Mouse (Mus musculus) embryonic stem cell, embryonic (primary cell): ENCODE measurements at regions not wholly inside any gene's neighbourhood (a gene's known extent, or its start where the extent isn't known, plus 50 kb on each side); places are given as distances from the start of the nearest gene placed in this dataset.

Experiments
- CTCF ChIA-PET, 4 experiments: fragments of 300-600 bp in 2 of 4; fragments of 350-600 bp in 2 of 4; sonication (Branson Sonifier 250); formaldehyde crosslinking; loops; one replicate each; lab custom pipeline; 2022; ENCODE audit warnings: inconsistent platforms in 2 of 4; lab: Charles Lee
- POLR2A ChIA-PET, 4 experiments: fragments of 300-600 bp in 2 of 4; fragments of 350-600 bp in 2 of 4; sonication (Branson Sonifier 250); formaldehyde crosslinking; loops; one replicate each; lab custom pipeline; 2022; ENCODE audit warnings: antibody characterized with exemption in 4 of 4, inconsistent platforms in 1 of 4; lab: Charles Lee

DNA sequence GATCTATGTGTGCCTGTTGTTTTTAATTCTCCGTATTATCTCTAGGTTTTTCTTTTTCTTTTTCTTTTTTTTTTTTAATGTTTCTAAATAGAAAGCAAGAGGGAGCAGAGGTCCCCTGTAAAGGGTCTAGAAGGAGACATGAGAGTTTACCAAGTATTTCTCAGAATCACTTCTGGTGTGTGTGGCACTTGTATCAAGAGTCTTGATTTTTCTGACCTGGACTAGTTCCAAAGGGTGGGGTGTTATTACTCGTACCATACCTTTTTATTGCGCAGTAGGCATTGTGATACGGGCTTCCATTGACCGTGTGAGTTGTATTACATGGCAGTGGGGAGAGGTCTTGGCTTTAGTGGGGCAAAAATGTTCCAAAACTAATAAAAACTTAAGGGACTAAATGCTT, 63.2 kb upstream of the Bmp6 start:
- ChIA-PET POLR2A (no interaction called here), CTCF (no interaction called here)

DNA sequence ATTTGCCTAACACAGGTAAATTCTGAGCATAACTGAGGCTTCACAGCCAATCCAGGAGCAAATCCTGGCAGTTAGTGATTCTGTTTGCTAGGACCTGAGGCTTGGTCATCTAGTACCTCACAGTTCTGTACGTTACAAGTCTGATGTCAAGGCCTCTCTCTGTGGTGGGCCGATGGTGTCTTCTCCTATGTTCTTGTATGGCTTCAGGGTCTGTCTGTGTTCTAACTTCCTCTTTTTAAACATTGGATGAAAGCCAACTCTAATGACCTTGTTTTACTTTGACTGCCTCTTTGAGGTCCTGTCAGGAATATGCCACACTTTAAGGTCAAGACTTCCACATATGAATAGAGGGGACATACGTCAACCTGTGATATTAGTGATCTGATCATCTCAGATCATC, 56.9 kb upstream of the Bmp6 start:
- ChIA-PET POLR2A (no interaction called here), CTCF (no interaction called here)

DNA sequence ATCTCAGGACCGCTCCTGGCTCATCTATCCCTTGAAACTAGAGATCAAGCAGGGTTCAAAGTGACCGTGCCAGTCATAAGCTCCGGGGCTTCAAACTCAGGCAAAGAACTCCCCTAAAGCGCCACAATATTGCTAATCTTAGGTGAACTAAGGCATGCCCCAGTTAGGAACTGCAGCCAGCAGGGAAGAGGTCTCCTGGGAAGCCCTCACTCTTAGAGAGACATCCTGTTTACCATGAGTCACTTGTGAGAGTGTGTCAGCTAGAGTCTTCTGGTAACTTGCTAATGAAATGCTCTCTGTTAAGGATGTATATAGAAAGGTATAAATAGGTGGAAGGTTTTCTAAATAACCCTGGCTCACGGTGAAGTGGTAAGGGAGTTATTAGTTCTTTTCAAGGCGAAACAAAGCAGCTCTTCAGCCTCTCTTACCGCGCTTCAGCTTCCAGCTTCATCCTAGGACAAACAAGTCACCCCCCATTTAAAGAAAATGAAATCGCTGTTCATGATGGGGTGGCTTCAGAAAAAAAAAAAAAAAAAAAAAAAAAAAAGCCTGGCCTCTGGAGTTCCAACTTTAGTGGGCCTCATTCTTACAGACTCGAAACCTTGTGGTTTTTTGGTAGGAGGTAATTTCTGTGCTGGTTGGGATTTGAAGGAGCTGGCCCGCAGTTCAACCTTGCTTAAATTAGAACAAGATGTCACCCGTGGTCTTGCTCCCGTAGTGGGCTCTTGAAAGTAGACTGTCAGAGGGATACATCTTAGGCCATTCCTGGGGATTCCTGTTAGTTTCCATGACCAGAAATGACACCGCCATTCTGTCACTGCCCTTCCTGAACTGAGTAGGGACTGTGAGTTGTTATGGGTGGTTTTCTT, 56.1 kb upstream of the Bmp6 start:
- ChIA-PET POLR2A (interaction anchor here in 2 of 4 experiments (0.5 to 0.7 kb wide), 2 partner anchors 13 to 241 kb away, joined by 4 read pairs; no protein-coding TSS in a partner anchor), CTCF (no interaction called here)

DNA sequence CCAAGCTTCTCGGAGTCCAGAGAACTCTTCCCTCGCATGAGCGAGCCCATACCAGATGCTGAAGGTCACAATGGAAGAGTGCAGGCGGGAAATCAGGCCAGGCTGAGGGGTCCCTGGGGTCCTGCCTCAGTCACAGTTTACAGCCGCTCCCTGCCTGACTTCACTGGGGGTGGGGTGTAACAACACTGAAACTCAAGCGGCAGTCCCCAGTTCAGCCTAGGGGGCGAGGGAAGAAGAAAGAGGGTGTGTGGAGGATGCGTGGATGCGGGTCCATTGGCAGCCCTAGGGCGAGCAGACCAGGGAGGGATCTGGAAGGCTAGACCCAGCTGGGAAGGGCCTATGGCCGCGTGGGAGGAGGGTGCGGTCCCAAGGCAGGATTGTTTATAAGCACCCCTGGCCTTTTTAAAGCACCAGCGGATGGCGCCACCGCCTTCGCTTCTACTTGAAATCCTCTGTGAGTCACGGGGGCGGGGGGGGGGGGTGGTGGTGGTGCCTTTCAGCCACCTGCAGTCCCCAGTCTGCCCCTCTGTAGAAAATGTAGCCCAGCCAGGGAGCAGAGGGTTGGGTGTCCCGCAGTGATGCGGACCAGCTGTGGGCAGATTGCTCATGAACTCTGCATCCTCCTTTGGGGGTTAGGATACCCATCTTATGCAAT, 54.5 kb upstream of the Bmp6 start:
- POLR2A ChIA-PET, result interaction anchor here in 3 of 4 experiments (0.6 to 1.2 kb wide), 5 partner anchors 8 to 1209 kb away, joined by 3 to 5 read pairs (median 4); partner anchors contain the start of gene Snrnp48 (in 1 of the 3)
- CTCF ChIA-PET, result interaction anchor here in 2 of 4 experiments (0.5 to 1.1 kb wide), 5 partner anchors 22 to 557 kb away, joined by 3 to 6 read pairs (median 4); no protein-coding TSS in a partner anchor

DNA sequence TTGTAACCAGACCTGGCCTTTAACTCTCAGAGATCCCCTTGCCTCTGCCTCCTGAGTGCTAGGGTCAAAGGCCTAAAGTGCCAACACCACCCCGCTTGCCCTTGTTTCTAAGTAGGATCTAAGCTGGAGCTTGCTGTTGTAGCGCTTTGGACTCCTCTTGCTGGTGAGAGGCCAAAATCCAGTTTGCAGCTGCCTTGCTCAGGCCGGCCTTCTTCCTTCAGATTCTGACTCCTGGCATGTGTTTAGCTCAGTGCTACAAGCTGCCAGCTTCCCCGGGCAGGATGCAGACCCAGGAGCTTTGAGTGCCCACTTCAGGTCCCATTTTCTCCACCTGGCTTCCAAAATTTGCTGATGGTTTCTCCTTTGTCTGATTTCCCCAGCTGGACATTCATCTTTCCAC, 53.4 kb upstream of the Bmp6 start:
- CTCF ChIA-PET, result no interaction called here
- POLR2A ChIA-PET, result interaction anchor here in 1 of 4 experiments (1.0 kb wide), 1 partner anchor 9 kb away, joined by 4 read pairs; no protein-coding TSS in a partner anchor
